ENCODE assay signal across 17 mouse cellular contexts in the genomic region with DNA sequence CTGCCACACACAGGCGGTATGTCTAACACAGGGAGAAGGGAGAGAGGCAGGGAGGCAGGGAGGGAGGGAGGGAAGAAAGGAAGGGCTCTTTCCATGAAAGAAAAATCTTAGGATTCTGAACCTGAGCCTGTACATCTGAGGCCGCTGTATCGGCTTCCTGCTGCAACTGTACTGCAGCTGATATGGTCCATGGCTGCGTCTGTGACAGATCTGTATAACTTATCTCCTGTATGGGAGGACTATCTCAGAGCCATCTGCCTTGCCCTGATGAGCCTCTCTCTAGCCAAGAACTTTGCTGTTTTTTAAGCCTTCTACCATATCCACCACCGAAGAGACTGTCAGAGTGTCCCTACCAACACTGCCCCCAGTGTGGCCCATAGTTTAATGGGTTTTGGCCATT.
"Had no signal": no experiment of that assay in that cellular context is flagged by ENCODE, and none has a peak within 500 bp of the region (broad histone marks: within the 10 kb centered on the region; RNA-seq: fewer than 3 reads in every experiment).

No protein-coding gene starts in this region.

- H3K27ac ChIP-seq: kidney, postnatal 0 days; layer of hippocampus, adult 2 months; limb, embryonic 15.5 days; midbrain, embryonic 12.5 days; neural tube, embryonic 13.5 days had no signal

- H3K27me3 ChIP-seq: limb, embryonic 15.5 days; megakaryocyte, embryonic 14.5 days; midbrain, embryonic 12.5 days; neural tube, embryonic 13.5 days had no signal

- ATAC-seq: inflammation-experienced regulatory T-cells, adult 6 months; intestine, postnatal 0 days; midbrain, embryonic 16.5 days had no signal

- H3K9me3 ChIP-seq: limb, embryonic 15.5 days; megakaryocyte, embryonic 14.5 days; midbrain, embryonic 12.5 days; neural tube, embryonic 13.5 days had no signal

- DNase-seq: kidney, adult 9 months; kidney, postnatal 4 days; lung, embryonic 14.5 days; lung, postnatal 10 days; lung, postnatal 4 days; right cerebral cortex, postnatal 14 days; thymus, adult 18-20 months; thymus, postnatal 14 days had no signal

- H3K4me3 ChIP-seq: layer of hippocampus, adult 2 months; limb, embryonic 15.5 days; megakaryocyte, embryonic 14.5 days; midbrain, embryonic 12.5 days; neural tube, embryonic 13.5 days had no signal

- H3K4me1 ChIP-seq: limb, embryonic 15.5 days; megakaryocyte, embryonic 14.5 days; midbrain, embryonic 12.5 days; neural tube, embryonic 13.5 days had no signal

- H3K9ac ChIP-seq: limb, embryonic 15.5 days; lung, embryonic 14.5 days; midbrain, embryonic 12.5 days; neural tube, embryonic 13.5 days had no signal

- H3K4me2 ChIP-seq: limb, embryonic 15.5 days; lung, embryonic 14.5 days; midbrain, embryonic 12.5 days; neural tube, embryonic 13.5 days had no signal
